Mouse (Mus musculus) MEL (cell line): ENCODE data around the gene Ranbp3l. TPM values are rescaled to one million over a fixed set of nuclear protein-coding genes. Genes with fewer than 3 reads are reported as not detected.
A peak's percentile ranks its signal among the peaks of the same experiment; 100 is the strongest.

ENCODE experiments used
- DNase-seq: peaks from one replicate; pipeline ENCODE4 v3.0.0; 2011; ENCODE audit warnings: low read depth, low spot score
- H3K27ac ChIP-seq: 2 replicates; pipeline ENCODE4 v1.5.1; 2012; ENCODE audit warnings: low read depth, mild to moderate bottlenecking, control low read depth, low read length, moderate library complexity; ENCODE audit not compliant: control insufficient read depth
- H3K27me3 ChIP-seq, 2 experiments: fragments of 150-350 bp in 1 of 2; sonication (generic) in 1 of 2; 2 replicates each; pipeline ENCODE4 v1.6.1; 2012; ENCODE audit warnings: low read length in 2 of 2, mild to moderate bottlenecking in 2 of 2, improper control_type of control experiment in 1 of 2, moderate library complexity in 1 of 2; ENCODE audit not compliant: insufficient read depth in 2 of 2, control insufficient read depth in 1 of 2
- H3K36me3 ChIP-seq, 2 experiments: 2 replicates each; pipeline ENCODE4 v1.6.1; 2012 to 2014; ENCODE audit warnings: low read length in 2 of 2, improper control_type of control experiment in 1 of 2, inconsistent platforms in 1 of 2, mild to moderate bottlenecking in 1 of 2; ENCODE audit not compliant: insufficient read depth in 2 of 2, control insufficient read depth in 1 of 2
- H3K4me1 ChIP-seq, 2 experiments: fragments of 150-350 bp in 1 of 2; sonication (generic) in 1 of 2; 2 replicates each; pipeline ENCODE4 v1.6.1; 2012; ENCODE audit warnings: low read length in 2 of 2, improper control_type of control experiment in 1 of 2, mild to moderate bottlenecking in 1 of 2; ENCODE audit not compliant: insufficient read depth in 2 of 2, control insufficient read depth in 1 of 2
- H3K4me3 ChIP-seq, 2 experiments: fragments of 150-350 bp in 1 of 2; sonication (generic) in 1 of 2; 2 replicates each; pipeline ENCODE4 v1.5.1; 2012; ENCODE audit warnings: low read depth in 2 of 2, low read length in 2 of 2, mild to moderate bottlenecking in 2 of 2, moderate library complexity in 2 of 2, control low read depth in 1 of 2, improper control_type of control experiment in 1 of 2; ENCODE audit not compliant: control insufficient read depth in 1 of 2, insufficient read depth in 1 of 2
- H3K79me2 ChIP-seq: 2 replicates; pipeline ENCODE4 v1.6.1; 2012; ENCODE audit warnings: mild to moderate bottlenecking, low read length, moderate library complexity; ENCODE audit not compliant: control insufficient read depth, poor library complexity, insufficient read depth
- H3K9ac ChIP-seq: 2 replicates; pipeline ENCODE4 v1.6.1; 2012; ENCODE audit warnings: low read depth, mild to moderate bottlenecking, control low read depth, low read length, moderate library complexity; ENCODE audit not compliant: control insufficient read depth, poor library complexity, severe bottlenecking
- H3K9me3 ChIP-seq: fragments of 150-350 bp; sonication (generic); replicated peaks from 2 replicates; pipeline ENCODE4 v1.6.1; 2012; ENCODE audit warnings: mild to moderate bottlenecking, low read length, improper control_type of control experiment, moderate library complexity; ENCODE audit not compliant: insufficient read depth
- BHLHE40 ChIP-seq: IDR thresholded peaks from 2 replicates; pipeline ENCODE4 v1.6.1; 2012; ENCODE audit warnings: low read depth, mild to moderate bottlenecking, inconsistent platforms, low read length, improper control_type of control experiment, borderline replicate concordance
- CHD1 ChIP-seq: IDR thresholded peaks from 2 replicates; pipeline ENCODE4 v1.6.1; 2012; ENCODE audit warnings: low read depth, mild to moderate bottlenecking, inconsistent platforms, low read length, improper control_type of control experiment
- CTCF ChIP-seq, 3 experiments: IDR thresholded peaks in 2 of 3; conservative IDR thresholded peaks in 1 of 3; 2 replicates each; pipeline ENCODE4 v1.5.1; 2011 to 2012; ENCODE audit warnings: low read length in 3 of 3, low read depth in 2 of 3, mild to moderate bottlenecking in 2 of 3, improper control_type of control experiment in 1 of 3, inconsistent platforms in 1 of 3, mixed read lengths in 1 of 3, moderate library complexity in 1 of 3; ENCODE audit not compliant: control insufficient read depth in 1 of 3, insufficient read depth in 1 of 3, poor library complexity in 1 of 3, severe bottlenecking in 1 of 3
- EP300 ChIP-seq, 2 experiments: IDR thresholded peaks; 2 replicates each; pipeline ENCODE4 v1.6.1; 2011; ENCODE audit warnings: improper control_type of control experiment in 2 of 2, low read length in 2 of 2, low read depth in 1 of 2, mild to moderate bottlenecking in 1 of 2
- ETS1 ChIP-seq: IDR thresholded peaks from 2 replicates; pipeline ENCODE4 v1.6.1; 2012; ENCODE audit warnings: low read depth, mild to moderate bottlenecking, inconsistent platforms, low read length, improper control_type of control experiment, moderate library complexity
- GABPA ChIP-seq: IDR thresholded peaks from 2 replicates; pipeline ENCODE4 v1.6.1; 2012; ENCODE audit warnings: low read depth, mild to moderate bottlenecking, inconsistent platforms, low read length, improper control_type of control experiment, moderate library complexity
- HCFC1 ChIP-seq: IDR thresholded peaks from 2 replicates; pipeline ENCODE4 v1.6.1; 2012; ENCODE audit warnings: low read depth, mild to moderate bottlenecking, inconsistent platforms, low read length, improper control_type of control experiment, moderate library complexity
- KAT2A ChIP-seq: conservative IDR thresholded peaks from 2 replicates; pipeline ENCODE4 v1.6.1; 2012; ENCODE audit warnings: low read depth, low read length, improper control_type of control experiment, inconsistent platforms
- MAFK ChIP-seq: IDR thresholded peaks from 2 replicates; pipeline ENCODE4 v1.6.1; 2011; ENCODE audit warnings: low read depth, mild to moderate bottlenecking, low read length, improper control_type of control experiment, borderline replicate concordance
- MAX ChIP-seq: IDR thresholded peaks from 2 replicates; pipeline ENCODE4 v1.6.1; 2011; ENCODE audit warnings: low read length, improper control_type of control experiment
- MEF2A ChIP-seq: IDR thresholded peaks from 2 replicates; pipeline ENCODE4 v1.6.1; 2014; ENCODE audit warnings: low read depth, mild to moderate bottlenecking, inconsistent platforms, low read length, improper control_type of control experiment; ENCODE audit not compliant: poor library complexity, insufficient replicate concordance, severe bottlenecking; ENCODE audit errors: extremely low read depth
- MYB ChIP-seq: IDR thresholded peaks from 2 replicates; pipeline ENCODE4 v1.6.1; 2011; ENCODE audit warnings: mild to moderate bottlenecking, low read depth, low read length, improper control_type of control experiment
- NELFE ChIP-seq: IDR thresholded peaks from 2 replicates; pipeline ENCODE4 v1.6.1; 2011; ENCODE audit warnings: low read depth, low read length, improper control_type of control experiment
- NRF1 ChIP-seq: IDR thresholded peaks from 2 replicates; pipeline ENCODE4 v1.6.1; 2014; ENCODE audit warnings: low read depth, mild to moderate bottlenecking, inconsistent platforms, low read length, improper control_type of control experiment, moderate library complexity; ENCODE audit not compliant: poor library complexity, insufficient read depth, severe bottlenecking
- POLR2A ChIP-seq, 2 experiments: IDR thresholded peaks; 2 replicates each; pipeline ENCODE4 v1.6.1; 2011 to 2012; ENCODE audit warnings: low read length in 2 of 2, mild to moderate bottlenecking in 2 of 2, control low read depth in 1 of 2, improper control_type of control experiment in 1 of 2, low read depth in 1 of 2, moderate library complexity in 1 of 2; ENCODE audit not compliant: control insufficient read depth in 1 of 2, insufficient read depth in 1 of 2, poor library complexity in 1 of 2
- POLR2AphosphoS2 ChIP-seq: IDR thresholded peaks from 2 replicates; pipeline ENCODE4 v1.6.1; 2011; ENCODE audit warnings: low read length, improper control_type of control experiment
- RAD21 ChIP-seq: IDR thresholded peaks from 2 replicates; pipeline ENCODE4 v1.6.1; 2011; ENCODE audit warnings: mild to moderate bottlenecking, low read depth, low read length, improper control_type of control experiment
- RCOR1 ChIP-seq: IDR thresholded peaks from 2 replicates; pipeline ENCODE4 v1.6.1; 2012; ENCODE audit warnings: low read depth, mild to moderate bottlenecking, inconsistent platforms, low read length, improper control_type of control experiment
- SIN3A ChIP-seq: IDR thresholded peaks from 2 replicates; pipeline ENCODE4 v1.6.1; 2012; ENCODE audit warnings: low read length, improper control_type of control experiment, inconsistent platforms
- SMC3 ChIP-seq: IDR thresholded peaks from 2 replicates; pipeline ENCODE4 v1.6.1; 2011; ENCODE audit warnings: low read depth, low read length, improper control_type of control experiment
- TAL1 ChIP-seq: IDR thresholded peaks from 2 replicates; pipeline ENCODE4 v1.6.1; 2012; ENCODE audit warnings: mild to moderate bottlenecking, inconsistent platforms, low read length, moderate library complexity, mixed read lengths
- TBP ChIP-seq: IDR thresholded peaks from 2 replicates; pipeline ENCODE4 v1.8.0; 2011; ENCODE audit warnings: low read depth, low read length, improper control_type of control experiment
- UBTF ChIP-seq: IDR thresholded peaks from 2 replicates; pipeline ENCODE4 v1.6.1; 2012; ENCODE audit warnings: low read depth, mild to moderate bottlenecking, inconsistent platforms, low read length, improper control_type of control experiment, moderate library complexity, borderline replicate concordance; ENCODE audit not compliant: insufficient read depth
- USF1 ChIP-seq: IDR thresholded peaks from 2 replicates; pipeline ENCODE4 v1.6.1; 2014; ENCODE audit warnings: low read depth, mild to moderate bottlenecking, inconsistent platforms, low read length, improper control_type of control experiment, moderate library complexity
- ZC3H11A ChIP-seq: IDR thresholded peaks from 2 replicates; pipeline ENCODE4 v1.6.1; 2012; ENCODE audit warnings: low read depth, mild to moderate bottlenecking, inconsistent platforms, low read length, improper control_type of control experiment
- ZKSCAN1 ChIP-seq: IDR thresholded peaks from 2 replicates; pipeline ENCODE4 v1.6.1; 2012; ENCODE audit warnings: low read depth, mild to moderate bottlenecking, inconsistent platforms, low read length, improper control_type of control experiment, moderate library complexity
- ZMIZ1 ChIP-seq: IDR thresholded peaks from 2 replicates; pipeline ENCODE4 v1.6.1; 2012; ENCODE audit warnings: low read depth, mild to moderate bottlenecking, inconsistent platforms, low read length, improper control_type of control experiment, moderate library complexity
- ZNF384 ChIP-seq: IDR thresholded peaks from 2 replicates; pipeline ENCODE4 v1.6.1; 2012; ENCODE audit warnings: low read depth, mild to moderate bottlenecking, inconsistent platforms, low read length, improper control_type of control experiment
- polyA plus RNA-seq, 2 experiments: library from polyadenylated mRNA; stranded (reverse) in 1 of 2; unstranded in 1 of 2; fragments of >175 nt in 1 of 2; fragments of >200 nt in 1 of 2; gene quantifications; 2 replicates each; pipeline versions ENCODE4 v1.2.1 to v1.2.4; 2012; ENCODE audit warnings: low replicate concordance in 2 of 2, low read depth in 1 of 2; ENCODE audit not compliant: insufficient read length in 2 of 2, insufficient read depth in 1 of 2, missing spikeins in 1 of 2
- total RNA-seq: library from RNA; depleted of rRNA; stranded (reverse); fragments of 300-350 nt; gene quantifications from 2 replicates; pipeline ENCODE4 v1.2.3, GENCODE M21; 2012

Gene Ranbp3l
- total and polyA plus RNA-seq, 3 experiments = 0.06 TPM; not detected in 2

- Histone ChIP-seq H3K9me3 (no peaks in the 10 kb centered on the region; the same call in 1 of the 2 replicates), H3K4me3 (no peak overlapping the region), H3K27me3 (no peaks in the 10 kb centered on the region; a peak in 1 of 4 replicates), H3K4me1 (0 out of 4 replicates have a peak, but pooled peaks cover 0 to 3% of the 10 kb centered on the region in 2 experiments)
- peak; percentile 15 for DNase-seq
- no peak for TF ChIP-seq TAL1
- no peak for TF ChIP-seq BHLHE40
- no peak for TF ChIP-seq HCFC1
- TF ChIP-seq CHD1 = no peak
- TF ChIP-seq SIN3A = no peak
- TF ChIP-seq KAT2A = no peak
- TF ChIP-seq CTCF (IDR thresholded peaks at IDR 0.05 in 2 of 3, conservative IDR thresholded peaks at IDR 0.05 in 1 of 3; ENCODE audit: control insufficient read depth in 1 of 3, insufficient read depth in 1 of 3, low read depth in 2 of 3, low read length in 3 of 3, poor library complexity in 1 of 3, severe bottlenecking in 1 of 3) = peak; percentile 32 to 47 (median 46)
- no peak for TF ChIP-seq ZMIZ1
- no peak for TF ChIP-seq MAFK
- TF ChIP-seq EP300 (IDR thresholded peaks at IDR 0.05; ENCODE audit: low read depth in 1 of 2, low read length in 2 of 2) = no peak
- TF ChIP-seq NELFE = no peak
- peak; percentile 37 for TF ChIP-seq RAD21
- no peak for TF ChIP-seq ZKSCAN1
- TF ChIP-seq TBP = no peak
- TF ChIP-seq MAX = no peak
- TF ChIP-seq UBTF = no peak
- TF ChIP-seq POLR2A (IDR thresholded peaks at IDR 0.05; ENCODE audit: control insufficient read depth in 1 of 2, insufficient read depth in 1 of 2, low read depth in 1 of 2, low read length in 2 of 2, poor library complexity in 1 of 2) = no peak
- TF ChIP-seq USF1 = no peak
- no peak for TF ChIP-seq ETS1
- no peak for TF ChIP-seq NRF1
- TF ChIP-seq POLR2AphosphoS2 = no peak
- TF ChIP-seq ZNF384 = no peak
- no peak for TF ChIP-seq GABPA
- TF ChIP-seq ZC3H11A = 0 out of 2 replicates have a peak, but pooled peaks have one; percentile 16
- no peak for TF ChIP-seq MYB
- TF ChIP-seq SMC3 = peak; percentile 36
- no peak for TF ChIP-seq MEF2A
- TF ChIP-seq RCOR1 = no peak
- TF ChIP-seq, all 39 proteins: peak for 4
- no peaks in the 10 kb centered on the region for H3K36me3 ChIP-seq
- H3K9ac ChIP-seq = no peak overlapping the region
- no peak overlapping the region for H3K27ac ChIP-seq
- no peaks in the 10 kb centered on the region for H3K79me2 ChIP-seq
Measured at GRCm38 (mm10) chr15:8994608-8995277, 27.0 kb downstream of the Ranbp3l start.
